Mouse (Mus musculus): Measurements from ENCODE around the gene Padi3. TPM values are rescaled to one million over a fixed set of nuclear protein-coding genes. Genes with fewer than 3 reads are reported as not detected.

Padi3 gene
- polyA plus RNA-seq, 1 experiment = not detected

- 79% methylated on average over 5 of the region's 5 CpGs for WGBS
- no peak overlapping the region for H3K4me3 ChIP-seq (replicated peaks; ENCODE audit: insufficient read depth, low read depth, low read length)
- no peaks in the 10 kb centered on the region for H3K27me3 ChIP-seq (ENCODE audit: control insufficient read depth, insufficient read depth, low read length)
- no peak overlapping the region for H3K27ac ChIP-seq (ENCODE audit: insufficient read depth, low read length)
- DNase-seq = no peak
- no peaks in the 10 kb centered on the region for H3K4me1 ChIP-seq (ENCODE audit: control insufficient read depth, insufficient read depth, low read length)
- no peak for TF ChIP-seq POLR2A (IDR thresholded peaks at IDR 0.05; ENCODE audit: borderline replicate concordance, insufficient read depth, low read length)
- no peak for TF ChIP-seq CTCF (IDR thresholded peaks at IDR 0.05; ENCODE audit: borderline replicate concordance, insufficient read depth, low read depth, low read length)
These were observed 5.0 kb upstream of the Padi3 start for GRCm38 (mm10) chr4:140815496-140815895.

- no peak overlapping the region for H3K27ac ChIP-seq (ENCODE audit: insufficient read depth, low read length)
- 35% methylated on average over 36 of the region's 36 CpGs for WGBS
- no peak for DNase-seq
These were observed 4.1 kb upstream of the Padi3 start for GRCm38 (mm10) chr4:140814241-140815225.

GRCm38 (mm10) chr4:140813358-140814185 is 3.1 kb upstream of the Padi3 start:
- H3K4me1 ChIP-seq (ENCODE audit: control insufficient read depth, insufficient read depth, low read length) = no peaks in the 10 kb centered on the region
- no peak for TF ChIP-seq POLR2A (IDR thresholded peaks at IDR 0.05; ENCODE audit: borderline replicate concordance, insufficient read depth, low read length)
- TF ChIP-seq CTCF (IDR thresholded peaks at IDR 0.05; ENCODE audit: borderline replicate concordance, insufficient read depth, low read depth, low read length) = no peak
- no peaks in the 10 kb centered on the region for H3K27me3 ChIP-seq (ENCODE audit: control insufficient read depth, insufficient read depth, low read length)
- no peak overlapping the region for H3K27ac ChIP-seq (ENCODE audit: insufficient read depth, low read length)
- 56% methylated on average over 13 of the region's 13 CpGs for WGBS
- no peak for DNase-seq
- H3K4me3 ChIP-seq (replicated peaks; ENCODE audit: insufficient read depth, low read depth, low read length) = no peak overlapping the region

More at GRCm38 (mm10) chr4:140814241-140815225, 4.1 kb upstream of the Padi3 start:
- no peaks in the 10 kb centered on the region for H3K4me1 ChIP-seq (ENCODE audit: control insufficient read depth, insufficient read depth, low read length)
- no peak overlapping the region for H3K4me3 ChIP-seq (replicated peaks; ENCODE audit: insufficient read depth, low read depth, low read length)
- no peak for TF ChIP-seq POLR2A (IDR thresholded peaks at IDR 0.05; ENCODE audit: borderline replicate concordance, insufficient read depth, low read length)
- TF ChIP-seq CTCF (IDR thresholded peaks at IDR 0.05; ENCODE audit: borderline replicate concordance, insufficient read depth, low read depth, low read length) = 0 out of 2 replicates have a peak, but pooled peaks have one; percentile 12
- H3K27me3 ChIP-seq (ENCODE audit: control insufficient read depth, insufficient read depth, low read length) = no peaks in the 10 kb centered on the region

GRCm38 (mm10) chr4:140812609-140813008 is 2.2 kb upstream of the Padi3 start:
- Histone ChIP-seq H3K27ac (ENCODE audit: insufficient read depth, low read length) (no peak overlapping the region), H3K4me3 (replicated peaks; ENCODE audit: insufficient read depth, low read depth, low read length) (no peak overlapping the region), H3K4me1 (ENCODE audit: control insufficient read depth, insufficient read depth, low read length) (no peaks in the 10 kb centered on the region), H3K27me3 (ENCODE audit: control insufficient read depth, insufficient read depth, low read length) (no peaks in the 10 kb centered on the region)
- TF ChIP-seq CTCF (IDR thresholded peaks at IDR 0.05; ENCODE audit: borderline replicate concordance, insufficient read depth, low read depth, low read length) = no peak
- no peak for TF ChIP-seq POLR2A (IDR thresholded peaks at IDR 0.05; ENCODE audit: borderline replicate concordance, insufficient read depth, low read length)
- WGBS = 17% methylated on average over 14 of the region's 14 CpGs
- DNase-seq = peak in 1 of 2 experiments; percentile 10

- no peaks in the 10 kb centered on the region for H3K27me3 ChIP-seq (ENCODE audit: control insufficient read depth, insufficient read depth, low read length)
- no peaks in the 10 kb centered on the region for H3K4me1 ChIP-seq (ENCODE audit: control insufficient read depth, insufficient read depth, low read length)
- DNase-seq = no peak
- H3K4me3 ChIP-seq (replicated peaks; ENCODE audit: insufficient read depth, low read depth, low read length) = no peak overlapping the region
- TF ChIP-seq POLR2A (IDR thresholded peaks at IDR 0.05; ENCODE audit: borderline replicate concordance, insufficient read depth, low read length) (no peak), CTCF (IDR thresholded peaks at IDR 0.05; ENCODE audit: borderline replicate concordance, insufficient read depth, low read depth, low read length) (no peak)
- 66% methylated on average over 8 of the region's 8 CpGs for WGBS
- no peak overlapping the region for H3K27ac ChIP-seq (ENCODE audit: insufficient read depth, low read length)
These were observed 1.7 kb upstream of the Padi3 start for GRCm38 (mm10) chr4:140812191-140812590.

- 55% methylated on average over 8 of the region's 8 CpGs for WGBS
- Histone ChIP-seq H3K4me1 (ENCODE audit: control insufficient read depth, insufficient read depth, low read length) (no peaks in the 10 kb centered on the region), H3K27ac (ENCODE audit: insufficient read depth, low read length) (no peak overlapping the region), H3K27me3 (ENCODE audit: control insufficient read depth, insufficient read depth, low read length) (no peaks in the 10 kb centered on the region), H3K4me3 (replicated peaks; ENCODE audit: insufficient read depth, low read depth, low read length) (no peak overlapping the region)
- DNase-seq = no peak
- no peak for TF ChIP-seq CTCF (IDR thresholded peaks at IDR 0.05; ENCODE audit: borderline replicate concordance, insufficient read depth, low read depth, low read length)
These were observed 1.3 kb downstream of the Padi3 start for GRCm38 (mm10) chr4:140809118-140809517.

GRCm38 (mm10) chr4:140804601-140805000 is 5.8 kb downstream of the Padi3 start:
- H3K27ac ChIP-seq (ENCODE audit: insufficient read depth, low read length) = no peak overlapping the region
- H3K4me3 ChIP-seq (replicated peaks; ENCODE audit: insufficient read depth, low read depth, low read length) = no peak overlapping the region
- WGBS = 86% methylated on average over 9 of the region's 9 CpGs
- no peaks in the 10 kb centered on the region for H3K4me1 ChIP-seq (ENCODE audit: control insufficient read depth, insufficient read depth, low read length)
- DNase-seq = no peak
- no peak for TF ChIP-seq POLR2A (IDR thresholded peaks at IDR 0.05; ENCODE audit: borderline replicate concordance, insufficient read depth, low read length)
- TF ChIP-seq CTCF (IDR thresholded peaks at IDR 0.05; ENCODE audit: borderline replicate concordance, insufficient read depth, low read depth, low read length) = no peak
- no peaks in the 10 kb centered on the region for H3K27me3 ChIP-seq (ENCODE audit: control insufficient read depth, insufficient read depth, low read length)

Data from cerebellum, adult 2 months (tissue).